Mouse (Mus musculus): ENCODE measurements around the gene Ankrd13d. TPM values are rescaled to one million over a fixed set of nuclear protein-coding genes. Genes with fewer than 3 reads are reported as not detected.
"Not testable (repeated sequence)": the region's sequence is repeated elsewhere in the genome, so short reads cannot be mapped to it uniquely, and the experiment has no call there.

Ankrd13d gene
- polyA plus RNA-seq, 1 experiment: 16.1 TPM

DNA sequence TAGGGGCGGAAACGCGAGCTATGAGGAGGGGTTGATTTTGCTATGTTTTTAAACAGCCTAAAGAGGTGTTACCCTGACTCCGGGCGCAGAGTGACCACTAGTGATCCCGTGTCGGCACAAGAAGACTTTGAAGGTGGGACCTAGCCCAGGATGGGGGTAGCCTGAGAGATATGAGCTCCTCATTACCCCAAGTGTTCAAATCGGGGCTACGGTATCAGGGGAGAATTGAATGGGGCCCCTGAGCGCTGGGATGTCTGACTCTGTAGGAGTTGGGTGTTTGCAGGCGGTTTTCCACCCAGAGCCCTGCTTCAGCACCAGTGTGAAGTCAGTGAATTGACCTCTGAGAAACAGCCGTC lies 25.1 kb downstream of the Ankrd13d start:
- 54% methylated on average over 12 of the region's 12 CpGs for WGBS
- H3K4me1 ChIP-seq (ENCODE audit: control insufficient read depth, insufficient read depth, insufficient read length): peaks cover 5% of the 10 kb centered on the region; the same call in 1 of the 2 replicates
- no peak for DNase-seq (ENCODE audit: low read depth in 1 of 2, low spot score in 2 of 2)
- no peaks in the 10 kb centered on the region for H3K27me3 ChIP-seq (ENCODE audit: control insufficient read depth, insufficient read depth, low read length)
- H3K36me3 ChIP-seq (ENCODE audit: control insufficient read depth, insufficient read depth, low read length): no peaks in the 10 kb centered on the region
- no peak for TF ChIP-seq CTCF (IDR thresholded peaks at IDR 0.05; ENCODE audit: extremely low read depth, insufficient read depth, insufficient read length, insufficient replicate concordance)
- TF ChIP-seq POLR2A (IDR thresholded peaks at IDR 0.05; ENCODE audit: low read depth, low read length): no peak
- H3K27ac ChIP-seq (ENCODE audit: insufficient read depth, low read length): no peak overlapping the region
- no peak overlapping the region for H3K4me3 ChIP-seq (ENCODE audit: extremely low read depth, insufficient read depth, insufficient read length)

DNA sequence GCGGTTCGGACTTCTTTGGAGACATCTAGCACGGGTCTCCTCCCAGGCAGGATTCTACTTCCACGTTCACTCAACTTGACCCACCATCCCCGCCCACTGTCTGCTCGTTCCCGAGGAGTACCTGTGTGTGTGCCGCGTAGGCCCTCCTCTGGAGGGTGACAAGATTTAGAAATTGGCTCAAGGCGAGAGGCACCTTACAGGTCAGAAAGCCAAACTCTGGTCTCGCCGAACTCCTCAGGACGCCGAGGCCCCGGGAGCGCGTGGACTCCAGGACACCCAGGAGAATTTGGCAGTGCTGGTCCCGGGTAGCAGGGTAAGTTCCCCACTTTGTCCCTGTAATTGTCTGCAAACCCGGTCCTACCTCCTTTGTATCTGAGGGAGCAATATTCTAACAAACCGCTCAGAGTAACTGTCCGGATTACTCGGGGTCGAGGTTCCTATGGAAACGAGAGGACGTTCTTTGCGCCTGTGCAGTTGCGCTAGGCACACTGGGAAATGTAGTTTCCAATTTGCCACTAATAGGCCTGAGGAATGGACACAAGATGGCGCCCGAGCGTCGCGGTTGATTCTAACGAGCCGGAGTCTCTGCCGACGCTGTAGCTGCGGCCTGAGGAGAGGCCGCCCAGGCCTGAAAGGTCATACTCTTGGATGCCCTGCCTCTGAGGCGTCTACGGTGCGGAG lies 25.6 kb downstream of the Ankrd13d start:
- Histone ChIP-seq H3K4me1 (ENCODE audit: control insufficient read depth, insufficient read depth, insufficient read length) (peaks cover 4% of the 10 kb centered on the region; the same call in 1 of the 2 replicates), H3K27me3 (ENCODE audit: control insufficient read depth, insufficient read depth, low read length) (no peaks in the 10 kb centered on the region), H3K4me3 (ENCODE audit: extremely low read depth, insufficient read depth, insufficient read length) (peak overlapping the region; percentile 62), H3K36me3 (ENCODE audit: control insufficient read depth, insufficient read depth, low read length) (no peaks in the 10 kb centered on the region), H3K27ac (ENCODE audit: insufficient read depth, low read length) (no peak overlapping the region)
- peak; percentile 85 to 89 for DNase-seq (ENCODE audit: low read depth in 1 of 2, low spot score in 2 of 2)
- under 1% methylated on average over 41 of the region's 41 CpGs for WGBS
- TF ChIP-seq POLR2A (IDR thresholded peaks at IDR 0.05; ENCODE audit: low read depth, low read length) (no peak), CTCF (IDR thresholded peaks at IDR 0.05; ENCODE audit: extremely low read depth, insufficient read depth, insufficient read length, insufficient replicate concordance) (peak; percentile 97)

DNA sequence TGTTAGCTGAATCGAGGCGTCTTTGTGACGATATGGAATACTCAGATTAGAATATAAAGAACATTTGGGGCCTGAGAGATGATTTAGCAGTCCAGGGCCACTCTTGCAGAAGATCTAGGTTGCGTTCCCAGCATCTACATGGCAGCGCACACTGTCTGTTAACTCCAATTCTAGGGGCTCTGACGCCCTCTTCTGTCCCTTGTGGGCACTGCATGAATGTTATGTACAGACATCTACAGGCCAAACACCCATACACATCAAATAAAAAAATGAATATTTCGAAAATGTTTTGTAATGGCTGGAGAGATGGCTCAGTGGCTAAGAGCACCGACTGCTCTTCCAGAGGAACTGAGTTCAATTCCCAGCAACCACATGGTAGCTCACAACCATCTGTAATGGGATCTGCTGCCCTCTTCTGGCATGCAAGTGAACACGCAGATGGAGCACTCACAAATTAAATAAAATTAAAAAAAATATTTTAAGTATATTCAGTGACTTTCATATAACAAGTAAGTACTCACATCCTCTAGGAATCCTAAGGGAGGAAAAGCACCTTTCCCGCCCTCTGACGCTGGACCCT lies 27.3 kb downstream of the Ankrd13d start:
- DNase-seq (ENCODE audit: low read depth in 1 of 2, low spot score in 2 of 2): no peak
- no peak for TF ChIP-seq CTCF (IDR thresholded peaks at IDR 0.05; ENCODE audit: extremely low read depth, insufficient read depth, insufficient read length, insufficient replicate concordance)
- no peak for TF ChIP-seq POLR2A (IDR thresholded peaks at IDR 0.05; ENCODE audit: low read depth, low read length)
- no peak overlapping the region for H3K4me3 ChIP-seq (ENCODE audit: extremely low read depth, insufficient read depth, insufficient read length)
- H3K36me3 ChIP-seq (ENCODE audit: control insufficient read depth, insufficient read depth, low read length): no peaks in the 10 kb centered on the region
- WGBS: 86% methylated on average over 11 of the region's 11 CpGs
- no peaks in the 10 kb centered on the region for H3K27me3 ChIP-seq (ENCODE audit: control insufficient read depth, insufficient read depth, low read length)
- no peak overlapping the region for H3K27ac ChIP-seq (ENCODE audit: insufficient read depth, low read length)
- peaks cover 3% of the 10 kb centered on the region; the same call in 1 of the 2 replicates for H3K4me1 ChIP-seq (ENCODE audit: control insufficient read depth, insufficient read depth, insufficient read length)

DNA sequence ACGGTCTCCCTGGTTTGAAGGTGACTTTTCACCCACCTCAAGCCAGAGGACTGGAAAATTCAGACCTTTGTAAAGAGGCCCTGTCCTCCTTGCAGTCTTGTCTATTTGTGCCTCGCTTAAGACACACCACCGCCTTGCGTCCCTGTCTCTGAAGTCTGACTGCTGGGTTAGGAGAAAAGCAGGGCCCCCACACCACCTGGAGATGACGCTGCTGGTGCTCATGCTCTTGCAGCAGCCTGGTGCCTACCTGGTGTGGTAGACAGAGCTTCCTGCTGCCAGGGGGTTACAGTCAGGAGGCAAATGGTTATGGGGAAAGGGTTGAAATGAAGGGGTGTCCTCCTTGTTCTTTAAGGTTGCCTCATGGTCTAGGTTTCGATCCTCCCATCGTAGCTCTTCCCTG lies 28.7 kb downstream of the Ankrd13d start:
- WGBS: 92% methylated on average over 7 of the region's 7 CpGs
- no peak overlapping the region for H3K27ac ChIP-seq (ENCODE audit: insufficient read depth, low read length)
- no peak for TF ChIP-seq POLR2A (IDR thresholded peaks at IDR 0.05; ENCODE audit: low read depth, low read length)
- no peak for TF ChIP-seq CTCF (IDR thresholded peaks at IDR 0.05; ENCODE audit: extremely low read depth, insufficient read depth, insufficient read length, insufficient replicate concordance)
- peaks cover 3% of the 10 kb centered on the region; the same call in 1 of the 2 replicates for H3K4me1 ChIP-seq (ENCODE audit: control insufficient read depth, insufficient read depth, insufficient read length)
- no peaks in the 10 kb centered on the region for H3K36me3 ChIP-seq (ENCODE audit: control insufficient read depth, insufficient read depth, low read length)
- no peak for DNase-seq (ENCODE audit: low read depth in 1 of 2, low spot score in 2 of 2)
- H3K27me3 ChIP-seq (ENCODE audit: control insufficient read depth, insufficient read depth, low read length): no peaks in the 10 kb centered on the region
- no peak overlapping the region for H3K4me3 ChIP-seq (ENCODE audit: extremely low read depth, insufficient read depth, insufficient read length)

DNA sequence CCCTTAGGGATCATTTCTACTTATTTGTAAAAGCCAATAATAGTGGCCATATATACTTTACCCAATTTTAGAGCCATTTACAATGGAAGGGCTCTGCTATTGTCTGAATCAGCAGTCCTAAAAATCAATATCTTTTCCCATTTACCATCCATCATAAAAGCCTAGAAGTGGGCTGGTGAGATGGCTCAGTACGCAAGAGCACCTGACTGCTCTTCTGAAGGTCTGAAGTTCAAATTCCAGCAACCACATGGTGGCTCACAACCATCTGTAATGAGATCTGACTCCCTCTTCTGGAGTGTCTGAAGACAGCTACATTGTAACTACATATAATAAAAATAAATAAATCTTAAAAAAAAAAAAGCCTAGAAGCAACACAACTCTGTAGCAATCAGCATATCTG lies 34.3 kb downstream of the Ankrd13d start:
- H3K36me3 ChIP-seq (ENCODE audit: control insufficient read depth, insufficient read depth, low read length); H3K27ac ChIP-seq (ENCODE audit: insufficient read depth, low read length); H3K27me3 ChIP-seq (ENCODE audit: control insufficient read depth, insufficient read depth, low read length); H3K4me3 ChIP-seq (ENCODE audit: extremely low read depth, insufficient read depth, insufficient read length); DNase-seq (ENCODE audit: low read depth in 1 of 2, low spot score in 2 of 2); H3K4me1 ChIP-seq (ENCODE audit: control insufficient read depth, insufficient read depth, insufficient read length): not testable (repeated sequence)
- 95% methylated on average over 1 of the region's 1 CpGs for WGBS

DNA sequence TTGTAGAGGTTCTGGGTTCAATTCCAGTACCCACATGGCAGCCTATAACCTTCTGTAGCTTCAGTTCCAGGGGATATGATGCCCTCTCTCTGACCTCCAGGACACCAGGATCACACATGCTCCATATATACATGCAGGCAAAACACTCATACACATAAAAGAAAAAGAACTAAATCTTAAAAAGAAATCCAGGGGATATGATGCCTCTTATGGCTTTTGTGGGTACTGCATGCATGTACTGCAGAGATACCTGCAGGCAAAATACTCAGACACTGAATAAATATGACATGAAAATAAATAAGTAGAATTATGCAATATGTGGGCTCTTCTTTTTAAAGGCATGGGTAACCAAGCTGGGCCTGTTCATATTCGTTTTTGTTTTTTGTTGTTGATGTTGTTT lies 35.9 kb downstream of the Ankrd13d start:
- Histone ChIP-seq H3K27ac (ENCODE audit: insufficient read depth, low read length) (no peak overlapping the region), H3K36me3 (ENCODE audit: control insufficient read depth, insufficient read depth, low read length) (no peaks in the 10 kb centered on the region), H3K27me3 (ENCODE audit: control insufficient read depth, insufficient read depth, low read length) (no peaks in the 10 kb centered on the region), H3K4me1 (ENCODE audit: control insufficient read depth, insufficient read depth, insufficient read length) (no peaks in the 10 kb centered on the region), H3K4me3 (ENCODE audit: extremely low read depth, insufficient read depth, insufficient read length) (no peak overlapping the region)
- 66% methylated on average over 1 of the region's 1 CpGs for WGBS
- no peak for DNase-seq (ENCODE audit: low read depth in 1 of 2, low spot score in 2 of 2)
- TF ChIP-seq CTCF (IDR thresholded peaks at IDR 0.05; ENCODE audit: extremely low read depth, insufficient read depth, insufficient read length, insufficient replicate concordance): no peak
- TF ChIP-seq POLR2A (IDR thresholded peaks at IDR 0.05; ENCODE audit: low read depth, low read length): no peak

DNA sequence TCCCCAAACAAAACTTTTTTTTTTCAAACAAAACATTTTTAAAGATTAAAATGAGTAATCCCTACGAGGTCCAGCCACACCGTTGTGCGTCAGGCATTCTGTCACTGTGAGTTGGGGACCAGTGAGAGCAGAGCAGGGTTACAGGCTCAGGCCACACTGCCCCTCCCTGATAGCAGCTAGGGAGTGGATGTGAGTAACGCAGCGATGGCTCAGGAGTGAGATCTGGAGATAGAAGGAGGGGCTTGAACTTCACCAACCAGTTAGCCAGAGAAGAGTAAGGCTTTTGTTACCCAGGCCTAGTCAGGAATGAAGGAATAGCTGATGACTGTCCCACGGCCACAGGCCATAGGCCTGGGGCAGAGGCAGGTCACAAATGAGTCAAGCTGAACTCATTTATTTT lies 38.2 kb downstream of the Ankrd13d start:
- TF ChIP-seq POLR2A (IDR thresholded peaks at IDR 0.05; ENCODE audit: low read depth, low read length) (no peak), CTCF (IDR thresholded peaks at IDR 0.05; ENCODE audit: extremely low read depth, insufficient read depth, insufficient read length, insufficient replicate concordance) (no peak)
- H3K27me3 ChIP-seq (ENCODE audit: control insufficient read depth, insufficient read depth, low read length): no peaks in the 10 kb centered on the region
- H3K4me3 ChIP-seq (ENCODE audit: extremely low read depth, insufficient read depth, insufficient read length): no peak overlapping the region
- H3K36me3 ChIP-seq (ENCODE audit: control insufficient read depth, insufficient read depth, low read length): no peaks in the 10 kb centered on the region
- no peak for DNase-seq (ENCODE audit: low read depth in 1 of 2, low spot score in 2 of 2)
- H3K27ac ChIP-seq (ENCODE audit: insufficient read depth, low read length): no peak overlapping the region
- no peaks in the 10 kb centered on the region for H3K4me1 ChIP-seq (ENCODE audit: control insufficient read depth, insufficient read depth, insufficient read length)
- 89% methylated on average over 6 of the region's 6 CpGs for WGBS
